Mouse (Mus musculus) adrenal gland, adult 8-10 months (tissue): ENCODE data around the gene Ndst4. TPM values are rescaled to one million over a fixed set of nuclear protein-coding genes. Genes with fewer than 3 reads are reported as not detected.

Experiments
- DNase-seq: peaks from one replicate; pipeline ENCODE4 v3.0.0; 2022
- total RNA-seq, 4 experiments: library from RNA; stranded (reverse); gene quantifications; 2 replicates each; pipeline ENCODE4 v1.2.4; 2022

The Ndst4 gene
- total RNA-seq, result not detected

DNA sequence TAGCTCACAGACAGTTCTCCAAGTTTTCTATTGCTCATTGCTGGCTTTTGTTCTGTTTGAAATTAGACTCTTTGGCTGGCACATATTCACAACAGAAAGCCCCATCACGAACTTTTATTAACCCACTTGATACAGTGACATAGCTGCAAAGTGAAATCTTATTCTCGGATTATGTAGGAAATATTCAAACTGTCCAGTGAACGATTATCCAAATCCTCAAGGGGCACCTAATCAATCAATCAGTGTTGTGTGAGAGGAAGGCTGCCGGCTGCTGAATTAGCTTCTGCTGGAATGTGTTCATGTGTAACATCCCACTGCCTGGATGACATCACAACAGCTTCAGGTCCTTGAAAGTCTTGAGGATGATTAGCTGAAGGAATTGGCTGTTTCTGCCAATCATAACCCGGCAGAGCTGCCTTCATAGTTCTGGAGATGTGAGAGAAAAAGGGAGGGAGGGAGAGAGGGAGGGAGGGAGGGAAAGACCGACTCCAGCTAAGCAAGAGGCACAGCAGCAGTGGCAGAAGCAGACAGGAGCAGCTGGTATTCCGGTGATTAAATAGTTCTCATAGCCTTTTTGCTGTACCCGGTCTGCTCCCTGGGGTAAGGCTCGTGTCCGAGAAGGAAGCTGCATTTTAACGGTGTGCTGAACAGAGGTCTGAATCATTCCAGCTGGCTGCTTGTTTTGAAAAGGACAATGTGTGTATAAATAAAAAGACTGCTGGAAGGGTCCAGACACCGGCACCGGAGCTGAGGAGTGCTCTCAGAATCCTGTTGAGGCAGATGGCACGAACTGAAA is at the start of gene Ndst4:
TSS of gene Ndst4 (plus strand) at position 476 of the 796 bp plus-strand sequence.
- no peak for DNase-seq

DNA sequence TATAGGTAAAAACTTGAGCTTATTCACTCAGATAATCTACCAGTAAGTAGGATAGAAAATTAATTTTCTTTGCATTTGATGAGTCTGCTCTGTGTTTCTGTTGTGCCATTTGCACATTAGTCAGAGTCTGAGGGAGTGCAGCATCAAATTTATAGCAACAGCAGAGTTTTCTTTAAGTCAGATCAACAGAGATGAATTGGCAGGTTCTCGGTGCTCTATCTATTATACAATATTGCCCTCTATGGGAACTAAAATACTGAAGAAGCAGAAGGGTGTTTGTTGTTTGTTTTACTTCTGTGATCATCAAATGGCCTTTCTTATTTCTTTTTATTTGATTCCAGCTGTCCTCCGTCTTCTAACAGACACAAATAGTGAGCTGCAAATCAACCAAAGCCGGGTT is 6.4 kb upstream of the Ndst4 start:
- no peak for DNase-seq

DNA sequence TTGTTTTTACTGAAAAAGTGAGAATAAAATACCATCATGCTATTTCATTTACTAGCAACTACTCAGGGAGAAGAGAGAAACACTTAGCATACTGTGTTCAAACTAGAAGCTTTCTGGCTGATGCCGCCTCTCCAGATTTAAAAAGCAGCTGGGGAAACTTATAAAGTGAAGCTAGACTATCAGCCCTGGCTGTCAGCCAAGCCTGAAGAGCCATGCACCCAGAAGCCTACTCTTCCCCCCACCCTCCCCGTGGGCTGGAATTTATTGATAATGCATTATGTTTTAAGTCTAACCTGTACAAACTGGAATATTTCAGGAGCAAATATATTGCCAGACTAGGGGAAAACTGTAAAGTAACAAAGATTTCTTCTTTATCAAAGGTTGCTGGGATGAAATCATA is 2.6 kb downstream of the Ndst4 start:
- no peak for DNase-seq

DNA sequence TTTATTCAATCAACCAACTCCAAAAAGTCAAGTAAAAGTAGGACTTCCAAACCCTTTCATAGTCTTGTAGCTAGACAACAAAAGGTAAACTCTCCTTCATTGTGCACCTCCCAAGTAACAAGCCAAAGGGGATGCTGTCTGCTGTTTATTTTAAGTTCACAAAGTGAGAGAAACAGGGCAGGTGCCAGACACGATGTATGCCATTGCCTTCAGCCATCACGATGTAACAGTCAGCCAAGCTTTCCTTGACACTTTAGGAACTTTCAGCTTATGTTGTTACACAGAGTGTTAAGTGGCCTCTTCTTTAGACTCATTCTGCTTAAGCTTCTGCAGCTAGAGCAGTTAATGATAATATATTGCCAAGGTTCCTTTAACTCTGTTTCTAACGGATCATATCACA is 3.1 kb downstream of the Ndst4 start:
- no peak for DNase-seq

DNA sequence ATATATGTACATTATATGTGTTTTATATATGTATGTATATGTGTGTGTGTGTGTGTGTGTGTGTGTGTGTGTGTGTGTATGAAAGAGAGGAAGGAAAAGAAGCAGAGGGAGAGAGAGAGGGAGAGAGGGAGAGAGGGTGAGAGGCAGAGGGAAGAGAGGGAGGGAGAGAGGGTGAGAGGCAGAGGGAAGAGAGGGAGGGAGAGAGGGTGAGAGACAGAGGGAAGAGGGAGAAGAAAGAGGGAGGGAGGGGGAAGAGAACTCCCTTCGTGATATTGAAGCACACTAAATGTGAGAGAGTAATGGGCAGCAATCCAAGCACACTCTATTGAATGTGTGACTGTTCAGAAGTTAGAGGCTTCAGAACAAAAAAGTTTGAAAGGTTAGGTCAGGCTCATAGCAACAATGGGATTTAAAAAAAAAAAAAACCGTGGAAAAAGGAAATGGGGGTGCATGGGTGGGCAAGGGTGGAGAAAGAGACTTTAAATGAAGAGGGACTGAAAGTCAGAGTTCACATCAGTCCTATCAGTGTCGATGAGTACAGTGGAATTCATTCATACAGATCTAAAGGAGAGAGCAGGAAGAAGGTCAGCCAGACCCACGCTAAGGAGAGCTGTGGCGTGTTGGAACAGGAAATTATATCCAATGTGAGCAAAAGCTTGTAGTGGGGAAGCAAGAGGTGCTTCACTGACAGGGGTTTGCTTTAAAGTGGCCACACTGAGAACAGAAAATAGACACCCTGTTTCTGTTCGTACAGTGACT is 63.2 kb downstream of the Ndst4 start:
- DNase-seq, result no peak

DNA sequence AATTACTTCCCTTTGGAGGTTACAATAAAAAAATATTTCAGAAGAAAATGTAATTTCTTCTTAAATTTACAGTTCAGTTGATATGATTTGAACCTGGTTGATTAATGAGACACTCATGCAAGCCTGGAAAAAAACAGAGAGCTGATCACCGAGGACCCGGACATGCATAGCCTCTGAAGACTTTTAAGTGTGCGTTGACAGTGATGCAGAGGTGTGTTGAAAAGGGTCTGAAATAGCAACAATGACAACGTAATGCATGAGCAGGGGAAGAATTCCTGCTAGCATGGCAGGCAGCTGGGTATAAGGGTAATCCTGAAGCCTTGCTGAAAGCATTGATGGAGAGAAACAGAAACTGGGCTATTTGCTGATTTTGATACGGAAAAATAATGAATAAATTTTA is 106.2 kb downstream of the Ndst4 start:
- no peak for DNase-seq

DNA sequence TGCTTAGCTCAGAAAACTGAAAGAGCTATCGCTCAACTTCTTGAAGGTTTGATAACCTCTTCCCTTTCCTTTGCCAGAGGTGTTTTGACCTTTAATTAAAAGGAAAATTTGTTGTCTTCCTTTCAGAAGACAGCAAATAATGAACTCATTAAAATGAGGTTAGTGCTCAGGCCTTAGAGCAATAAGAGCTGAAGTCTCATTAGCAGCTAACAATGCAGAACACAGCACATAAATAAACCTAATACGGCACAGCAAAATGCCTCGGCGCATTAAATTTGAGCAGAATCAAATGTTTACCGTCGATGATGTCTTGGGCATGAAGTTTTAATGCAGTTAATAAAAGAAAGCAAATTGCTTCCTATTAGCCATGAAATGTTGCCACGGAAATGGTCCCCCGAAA is 129.5 kb downstream of the Ndst4 start:
- DNase-seq, result no peak

DNA sequence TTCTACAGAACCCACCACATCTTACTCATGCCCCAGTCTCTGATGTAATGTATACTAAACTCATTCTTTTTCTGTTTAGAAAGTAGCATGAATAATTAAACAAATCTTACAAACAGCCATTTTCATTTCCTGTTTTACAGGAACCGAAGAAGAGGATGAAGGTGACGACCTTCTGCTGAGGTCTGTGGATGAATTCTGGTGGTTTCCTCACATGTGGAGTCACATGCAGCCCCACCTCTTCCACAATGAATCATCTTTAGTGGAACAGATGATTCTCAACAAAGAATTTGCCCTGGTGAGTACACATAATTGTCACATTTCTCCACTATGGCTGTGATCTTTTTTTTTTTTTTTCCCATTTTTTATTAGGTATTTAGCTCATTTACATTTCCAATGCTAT is 166.7 kb downstream of the Ndst4 start:
- DNase-seq, result no peak

DNA sequence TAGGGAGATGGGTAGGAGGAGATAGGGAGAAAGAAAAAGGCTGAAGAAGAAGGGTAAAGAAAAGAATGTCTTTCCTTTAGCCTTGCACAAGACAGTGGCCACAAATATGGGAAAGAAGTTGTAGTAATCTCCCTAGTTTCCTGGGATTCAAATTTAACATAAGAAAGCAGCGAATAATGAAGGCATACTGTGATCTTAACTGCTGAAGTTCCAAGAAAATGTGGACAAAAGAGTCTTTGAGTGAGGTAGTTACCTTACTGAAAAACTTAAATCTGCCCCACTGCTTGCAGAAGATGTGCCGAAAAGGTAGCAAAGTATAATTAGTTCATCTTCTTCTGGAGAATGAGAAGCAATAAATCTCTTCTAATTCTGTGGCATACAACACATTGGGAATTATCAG is 228.4 kb downstream of the Ndst4 start:
- DNase-seq, result no peak

DNA sequence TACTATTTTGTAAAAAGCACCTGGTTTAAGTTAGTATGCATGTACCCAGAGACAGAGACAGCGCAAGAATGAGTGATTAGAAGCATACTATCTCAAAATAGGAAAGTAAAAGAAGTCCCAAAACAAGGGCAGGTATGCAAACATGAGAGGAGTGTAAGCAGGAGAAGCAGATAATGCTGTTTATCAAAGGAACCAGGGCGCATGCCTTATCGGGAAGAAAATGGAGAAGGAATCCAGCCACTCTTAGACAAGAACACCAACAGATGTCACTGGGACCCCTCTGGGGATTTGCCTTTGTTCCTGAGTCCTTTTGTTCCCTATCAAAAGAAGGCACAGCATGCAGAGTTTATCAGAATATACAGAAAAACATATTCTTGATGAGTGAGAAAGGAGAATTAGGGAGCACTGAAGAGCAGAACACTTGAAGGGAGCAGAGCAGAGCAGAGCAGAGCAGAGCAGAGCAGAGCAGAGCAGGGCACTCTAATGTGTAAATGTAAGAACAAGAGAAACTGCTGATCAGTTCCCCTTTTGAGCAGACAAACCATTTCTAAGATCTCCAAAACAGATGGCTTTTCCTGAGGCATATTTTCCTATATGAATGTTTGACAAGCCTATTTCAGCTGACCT is 251.2 kb downstream of the Ndst4 start:
- no peak for DNase-seq

DNA sequence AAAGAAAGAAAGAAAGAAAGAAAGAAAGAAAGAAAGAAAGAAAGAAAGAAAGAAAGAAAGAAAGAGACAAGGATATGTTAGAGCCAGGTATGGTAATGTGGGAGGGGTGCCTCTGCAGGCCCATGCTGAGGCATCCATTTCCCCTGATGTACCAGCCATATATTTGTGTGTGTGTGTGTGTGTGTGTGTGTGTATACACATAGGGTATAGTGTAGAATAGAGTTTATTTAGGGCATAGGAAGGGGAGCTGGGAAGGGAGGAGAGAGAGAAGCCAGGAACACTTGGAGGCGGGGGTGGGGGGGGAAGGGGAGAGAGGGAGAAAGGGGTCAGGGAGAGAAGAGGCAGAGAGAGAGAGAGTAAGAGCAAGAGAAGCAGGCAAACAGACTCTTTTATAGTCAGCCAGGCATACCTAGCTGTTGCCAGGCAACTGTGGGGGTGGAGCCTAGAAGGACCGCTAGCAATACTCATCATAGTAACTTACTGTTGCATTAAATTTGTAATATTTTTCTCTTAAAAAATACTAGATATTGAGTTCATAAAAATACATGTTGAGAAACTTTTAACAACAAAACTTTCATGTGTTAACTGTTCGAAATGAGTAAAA is 256.3 kb downstream of the Ndst4 start:
- no peak for DNase-seq

DNA sequence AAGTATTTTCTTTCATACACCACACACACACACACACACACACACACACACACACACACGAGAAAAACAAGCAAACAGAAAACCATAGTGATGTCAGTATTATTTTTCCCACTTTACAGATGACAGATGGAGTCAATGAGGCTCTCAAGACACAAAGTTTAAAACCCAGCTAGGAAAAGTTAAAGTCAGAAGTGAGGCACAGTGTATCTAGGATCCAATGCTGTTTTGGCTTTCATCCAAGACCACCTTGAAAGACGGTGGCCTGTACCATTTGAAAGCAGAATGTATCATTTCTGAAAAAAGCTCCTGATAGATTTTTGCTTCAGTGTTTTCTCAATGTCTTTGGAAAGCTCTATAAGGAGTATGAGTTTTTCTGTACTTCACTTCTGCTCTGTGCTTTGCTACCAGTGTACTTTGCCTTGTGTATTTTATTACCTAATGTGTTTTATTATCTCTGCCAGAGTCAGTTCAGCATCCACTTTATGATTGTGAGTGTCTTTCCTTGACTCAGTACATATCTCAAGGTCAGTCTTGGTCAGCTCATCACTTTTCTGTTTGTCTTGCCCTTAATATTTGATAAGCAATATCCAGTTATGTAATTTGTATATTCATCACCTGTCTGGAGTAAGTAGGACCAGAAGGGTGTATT is 257.1 kb downstream of the Ndst4 start:
- DNase-seq, result no peak

DNA sequence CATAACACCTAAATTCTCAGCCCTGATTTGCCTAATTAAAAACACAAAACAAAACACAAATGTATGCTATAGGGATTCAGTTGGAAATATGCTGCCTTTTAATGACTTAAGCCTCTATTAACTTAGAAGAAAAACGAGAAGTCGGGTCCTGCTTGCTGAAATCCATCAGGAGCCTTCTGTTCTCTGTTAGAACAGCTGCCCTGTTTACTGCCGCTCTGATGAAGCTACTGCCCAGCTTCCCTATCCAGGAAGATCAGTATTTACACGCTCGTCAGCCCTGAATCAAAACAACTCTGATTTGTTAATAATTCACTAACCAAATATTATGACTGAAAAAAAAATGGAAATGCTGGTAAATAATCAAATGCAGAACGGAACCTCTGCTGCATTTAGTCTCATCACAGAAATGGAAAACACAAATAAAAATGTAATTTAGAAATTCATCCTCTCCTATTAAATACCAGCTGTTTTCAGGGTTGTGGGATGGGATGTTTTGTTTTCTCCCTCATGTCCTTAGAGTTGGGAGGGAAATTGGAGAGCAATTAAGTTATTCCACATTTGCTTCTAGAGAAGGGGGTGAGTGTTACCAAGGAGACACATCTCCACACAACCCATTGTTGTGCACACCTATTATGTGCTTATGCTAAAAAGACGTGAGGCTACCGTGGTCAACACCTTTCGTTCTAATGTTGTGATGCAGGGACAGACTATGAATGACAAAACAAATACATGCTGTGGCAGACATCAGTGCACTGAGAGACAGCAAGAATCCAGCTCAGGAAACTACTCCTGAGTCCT is 270.3 kb downstream of the Ndst4 start:
- no peak for DNase-seq

DNA sequence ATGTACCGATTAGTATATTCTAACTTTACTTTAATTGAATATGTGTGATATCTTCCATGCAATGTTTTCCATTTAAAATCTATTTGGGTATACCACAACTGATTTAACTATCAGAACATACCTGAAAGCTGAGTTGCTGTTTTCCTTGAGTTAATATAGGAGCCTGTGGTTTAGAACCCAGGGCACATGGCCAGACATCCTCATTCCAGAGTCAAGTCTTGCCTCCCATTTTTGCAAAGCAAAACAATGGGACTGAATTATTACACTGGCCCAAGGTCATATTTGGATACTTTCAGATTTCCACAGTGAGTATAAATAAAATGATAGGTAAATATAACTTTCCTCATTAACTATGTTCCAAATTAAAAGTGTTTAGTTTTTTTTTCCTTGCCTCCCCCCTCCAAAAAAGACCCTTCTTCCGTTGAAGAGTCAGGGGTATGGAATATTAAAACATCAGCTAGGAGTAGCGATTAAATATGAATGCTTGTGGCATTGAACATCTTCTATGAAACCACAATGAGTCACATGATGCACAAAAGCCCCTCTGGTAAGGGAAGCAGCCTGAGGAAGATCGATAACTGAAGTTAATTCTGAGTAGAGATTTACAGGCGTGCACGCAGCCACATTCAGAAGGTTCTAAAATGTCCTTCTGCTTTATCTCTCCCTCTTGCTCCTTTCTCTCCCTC is 271.5 kb downstream of the Ndst4 start:
- DNase-seq, result no peak

DNA sequence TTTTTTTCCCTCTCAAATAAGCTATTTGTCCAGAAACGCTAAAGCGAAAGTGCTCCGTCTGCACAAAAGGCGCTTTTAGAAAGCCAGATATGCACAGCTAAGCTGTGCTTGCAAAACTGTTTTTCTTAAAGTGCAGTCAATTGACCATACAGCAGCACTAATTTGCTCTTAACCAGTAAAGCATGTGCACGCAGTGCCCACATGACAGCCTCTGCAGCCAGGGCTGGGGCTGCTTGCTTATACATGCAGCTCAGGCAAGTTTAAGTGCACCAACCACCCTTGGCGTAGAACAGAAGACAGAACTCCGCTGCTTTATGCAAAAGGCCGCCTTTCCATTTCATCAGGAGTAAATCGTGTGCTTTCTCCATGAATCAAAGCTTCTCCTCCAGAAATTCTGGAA is 275.0 kb downstream of the Ndst4 start:
- no peak for DNase-seq

DNA sequence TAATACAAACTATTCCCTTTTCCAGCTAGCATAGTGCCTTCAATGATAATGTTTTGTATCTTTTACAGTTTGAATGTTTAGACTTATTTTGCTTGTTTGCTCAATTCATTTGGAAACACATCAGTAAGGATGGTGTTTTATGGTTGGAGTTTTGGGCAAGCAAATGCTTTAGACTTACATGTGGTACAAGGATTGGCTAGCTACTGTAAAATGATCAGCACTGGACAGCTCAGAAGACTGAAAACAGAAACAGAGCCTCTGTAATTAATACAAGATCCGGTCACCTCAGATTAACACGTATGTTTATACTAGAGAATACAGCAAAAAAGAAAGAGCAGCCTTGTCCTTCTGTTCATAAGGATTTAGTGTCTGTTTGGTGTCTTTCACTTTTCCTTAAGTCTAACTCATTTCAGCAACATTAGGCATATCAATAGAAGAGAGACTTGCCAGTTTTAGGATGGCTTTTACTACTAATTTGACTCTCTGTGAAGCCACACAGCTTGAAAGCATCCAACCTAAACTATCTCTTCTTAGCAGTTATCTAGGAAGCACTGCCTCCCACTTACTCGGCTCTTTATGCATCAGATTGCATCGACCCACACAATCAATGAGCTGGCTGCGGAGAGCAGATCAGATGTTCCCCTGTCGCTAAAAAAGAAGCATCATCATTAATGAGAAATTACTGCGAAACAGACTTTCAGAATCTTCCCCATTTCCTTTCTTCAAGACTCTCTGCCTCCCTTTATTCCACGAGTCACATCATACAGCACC is 279.8 kb downstream of the Ndst4 start:
- no peak for DNase-seq

DNA sequence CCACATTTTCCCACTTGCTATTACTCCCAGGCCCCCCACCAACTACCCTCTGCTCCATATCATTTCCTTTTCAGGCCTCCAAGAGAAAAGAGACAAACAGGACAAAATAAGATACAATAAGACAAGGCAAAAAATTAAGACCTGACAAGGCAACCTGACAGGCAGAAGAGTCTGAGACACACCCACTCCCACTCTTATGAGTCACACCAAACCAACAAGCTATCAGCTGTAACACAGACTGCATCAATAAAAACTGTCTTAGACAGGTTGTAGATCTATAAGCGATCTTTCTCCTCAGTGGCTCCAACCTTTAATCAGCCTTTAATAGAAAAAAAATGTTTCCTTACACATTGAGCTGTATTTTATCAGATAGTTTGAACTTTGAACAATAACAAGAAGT is 280.7 kb downstream of the Ndst4 start:
- DNase-seq, result no peak

DNA sequence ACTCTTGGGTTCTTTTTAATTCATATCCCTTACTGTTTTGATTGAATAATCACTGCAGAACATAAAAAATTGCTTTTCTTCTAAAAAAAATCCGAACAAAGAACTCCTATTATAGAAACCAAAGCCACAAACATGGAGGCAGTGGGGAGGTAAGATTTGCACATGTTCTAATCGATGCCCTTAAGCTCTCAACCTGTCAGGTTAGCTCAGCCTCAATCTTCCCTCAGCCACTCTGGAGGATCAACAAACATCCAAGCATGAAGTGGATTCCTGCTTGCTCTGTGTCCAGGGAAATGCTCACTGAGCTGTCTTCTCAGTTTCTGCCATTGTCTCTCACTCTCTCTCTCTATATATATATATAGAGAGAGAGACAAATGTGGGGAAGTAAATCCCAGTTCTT is 283.7 kb downstream of the Ndst4 start:
- DNase-seq, result no peak

DNA sequence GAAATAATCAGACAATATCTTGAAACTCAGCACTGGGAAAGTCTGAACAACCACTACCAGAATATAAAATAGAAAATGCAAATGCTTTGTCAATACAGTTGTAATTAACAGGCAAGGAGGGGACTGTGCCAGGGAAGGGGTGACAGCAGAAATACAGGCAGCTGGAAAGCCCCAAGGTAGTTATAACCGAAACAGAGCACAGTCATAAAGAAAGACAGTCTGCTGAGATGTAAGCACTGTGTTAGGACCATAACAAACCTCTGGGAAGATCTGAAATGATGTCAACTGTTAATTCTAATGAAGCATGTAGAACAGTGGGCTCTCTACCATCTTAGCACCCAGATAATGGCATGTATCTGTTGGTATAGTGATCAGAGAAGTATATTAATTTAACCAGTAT is 287.1 kb downstream of the Ndst4 start:
- DNase-seq, result no peak

DNA sequence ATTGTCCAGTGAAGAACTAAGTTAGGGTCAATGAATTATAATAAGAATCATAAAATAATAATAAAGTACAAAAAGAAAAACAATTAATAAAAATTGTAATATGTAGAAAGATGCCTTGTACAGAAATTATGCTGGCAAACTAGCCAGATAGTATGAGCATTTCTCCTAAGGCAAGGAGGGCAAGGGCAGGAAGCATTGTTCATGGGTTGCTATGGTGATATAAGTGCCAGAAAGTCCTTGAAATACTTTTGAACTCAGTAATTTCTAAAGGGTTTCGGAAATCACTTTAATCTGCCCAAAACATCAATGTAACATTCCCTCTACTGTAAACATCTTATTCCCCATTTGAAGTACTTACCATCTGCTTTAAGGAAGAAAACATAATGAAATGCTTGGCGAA is 319.1 kb downstream of the Ndst4 start:
- no peak for DNase-seq
